Mouse (Mus musculus): ENCODE results near the gene Tent4b. TPM values are rescaled to one million over a fixed set of nuclear protein-coding genes. Genes with fewer than 3 reads are reported as not detected.

Gene Tent4b
- total and polyA plus RNA-seq, 2 experiments from 2014 or later: 3.8 to 12.4 TPM

DNA sequence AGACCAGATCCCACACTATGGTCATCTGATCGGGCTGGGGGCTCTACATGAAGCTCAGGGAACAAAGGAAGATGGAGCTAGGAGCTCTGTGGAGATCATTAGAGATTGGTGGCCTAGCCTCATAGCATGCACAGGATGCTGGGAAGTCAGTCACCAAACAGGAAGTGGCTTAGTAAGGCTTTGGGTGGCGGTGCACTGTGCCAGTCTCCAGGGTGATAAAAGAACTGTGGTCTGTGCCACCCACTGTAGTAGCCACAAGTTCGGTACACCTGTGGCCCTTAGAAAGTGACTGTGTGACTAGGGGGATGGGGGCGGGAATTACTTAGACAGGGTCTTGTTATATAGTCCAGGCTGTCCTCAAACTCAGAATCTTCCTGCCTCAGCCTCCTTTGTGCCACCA, 106.8 kb downstream of the Tent4b start:
- no peak overlapping the region for H3K4me3 ChIP-seq (ENCODE audit: low read depth, low read length)
- no peak for DNase-seq (ENCODE audit: low spot score)
- ATAC-seq (ENCODE audit: insufficient read depth, low read depth): no peak
- no peak overlapping the region for H3K4me2 ChIP-seq (ENCODE audit: low read depth, low read length)
- no peaks in the 10 kb centered on the region for H3K36me3 ChIP-seq (replicated peaks; ENCODE audit: control insufficient read depth, insufficient read depth, low read length)
- no peaks in the 10 kb centered on the region for H3K27me3 ChIP-seq (ENCODE audit: control insufficient read depth, insufficient read depth, low read length)
- no peak overlapping the region for H3K27ac ChIP-seq (ENCODE audit: low read depth)
- no peaks in the 10 kb centered on the region for H3K4me1 ChIP-seq (ENCODE audit: control insufficient read depth, insufficient read depth)
- no peaks in the 10 kb centered on the region for H3K9me3 ChIP-seq (replicated peaks; ENCODE audit: control insufficient read depth, low read length)
- no peak overlapping the region for H3K9ac ChIP-seq (replicated peaks; ENCODE audit: low read depth, low read length)
- TF ChIP-seq CTCF (IDR thresholded peaks at IDR 0.05; ENCODE audit: low read depth) (no peak), EP300 (IDR thresholded peaks at IDR 0.05; ENCODE audit: low read depth) (no peak)
- WGBS: 88% methylated on average over 4 of the region's 4 CpGs

DNA sequence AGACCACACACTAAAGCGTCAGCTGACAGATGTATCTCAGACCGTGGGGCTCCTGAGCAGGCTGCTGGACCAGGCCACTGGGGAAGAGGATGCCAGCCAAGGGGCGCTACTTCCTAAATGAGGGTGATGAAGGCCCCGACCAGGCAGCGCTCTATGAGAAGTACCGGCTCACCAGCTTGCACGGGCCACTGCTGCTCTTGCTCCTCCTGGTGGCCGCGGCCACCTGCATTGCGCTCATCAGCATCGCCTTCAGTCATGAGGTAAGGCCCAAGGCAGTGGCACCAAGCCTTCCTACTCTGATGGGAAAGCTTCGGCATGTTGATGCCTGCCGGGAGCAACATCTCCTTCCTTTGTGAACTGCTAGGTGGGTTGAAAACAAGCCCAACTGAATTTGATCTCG, 107.5 kb downstream of the Tent4b start:
- Histone ChIP-seq H3K27ac (ENCODE audit: low read depth) (no peak overlapping the region), H3K36me3 (replicated peaks; ENCODE audit: control insufficient read depth, insufficient read depth, low read length) (no peaks in the 10 kb centered on the region), H3K27me3 (ENCODE audit: control insufficient read depth, insufficient read depth, low read length) (no peaks in the 10 kb centered on the region), H3K4me3 (ENCODE audit: low read depth, low read length) (no peak overlapping the region), H3K4me2 (ENCODE audit: low read depth, low read length) (no peak overlapping the region), H3K9me3 (replicated peaks; ENCODE audit: control insufficient read depth, low read length) (no peaks in the 10 kb centered on the region), H3K4me1 (ENCODE audit: control insufficient read depth, insufficient read depth) (no peaks in the 10 kb centered on the region), H3K9ac (replicated peaks; ENCODE audit: low read depth, low read length) (no peak overlapping the region)
- no peak for TF ChIP-seq EP300 (IDR thresholded peaks at IDR 0.05; ENCODE audit: low read depth)
- TF ChIP-seq CTCF (IDR thresholded peaks at IDR 0.05; ENCODE audit: low read depth): peak; percentile 63
- DNase-seq (ENCODE audit: low spot score): no peak
- 64% methylated on average over 14 of the region's 14 CpGs for WGBS
- no peak; the same call in 1 of the 2 replicates for ATAC-seq (ENCODE audit: insufficient read depth, low read depth)

DNA sequence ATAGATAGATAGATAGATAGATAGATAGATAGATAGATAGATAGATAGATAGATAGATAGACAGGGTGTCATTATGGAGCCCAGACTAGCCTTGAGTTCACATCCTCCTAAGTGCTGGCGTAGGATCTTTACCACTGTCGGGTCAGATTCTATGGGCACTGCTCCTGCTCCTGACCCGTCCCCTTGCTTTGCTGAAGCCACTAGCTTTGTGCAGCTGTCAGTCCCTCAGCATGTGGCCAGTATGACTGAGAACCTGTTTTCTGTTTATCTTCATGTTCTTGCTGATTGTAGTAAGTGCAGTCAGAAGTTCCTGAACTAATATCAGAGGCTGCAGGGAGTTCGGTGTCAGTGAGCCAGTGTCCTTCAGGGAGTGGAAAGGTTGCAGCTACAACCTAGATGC, 108.7 kb downstream of the Tent4b start:
- H3K9ac ChIP-seq (replicated peaks; ENCODE audit: low read depth, low read length): no peak overlapping the region
- H3K4me1 ChIP-seq (ENCODE audit: control insufficient read depth, insufficient read depth): no peaks in the 10 kb centered on the region
- TF ChIP-seq CTCF (IDR thresholded peaks at IDR 0.05; ENCODE audit: low read depth): no peak
- no peak for ATAC-seq (ENCODE audit: insufficient read depth, low read depth)
- H3K4me2 ChIP-seq (ENCODE audit: low read depth, low read length): no peak overlapping the region
- 62% methylated on average over 4 of the region's 4 CpGs for WGBS
- DNase-seq (ENCODE audit: low spot score): no peak
- H3K36me3 ChIP-seq (replicated peaks; ENCODE audit: control insufficient read depth, insufficient read depth, low read length): no peaks in the 10 kb centered on the region
- H3K27ac ChIP-seq (ENCODE audit: low read depth): no peak overlapping the region
- H3K27me3 ChIP-seq (ENCODE audit: control insufficient read depth, insufficient read depth, low read length): no peaks in the 10 kb centered on the region
- H3K4me3 ChIP-seq (ENCODE audit: low read depth, low read length): no peak overlapping the region
- H3K9me3 ChIP-seq (replicated peaks; ENCODE audit: control insufficient read depth, low read length): no peaks in the 10 kb centered on the region

Other genes starting within 250 kb of the Tent4b start
- 5.0 and 7.9 TPM in 2 replicates for gene Zfp423, start 239.6 kb upstream of the Tent4b start, total RNA-seq (2014; rRNA removed; ENCODE audit: low replicate concordance)
- gene Zfp423, start 239.6 kb upstream of the Tent4b start, polyA plus RNA-seq (2015; fragmentation: Nextera tagmentation; extraction: Ambion mirVana): 1.9 TPM in 2 replicates
- 12.8 and 21.3 TPM in 2 replicates for gene Cnep1r1, start 80.4 kb upstream of the Tent4b start, total RNA-seq (2014; rRNA removed; ENCODE audit: low replicate concordance)
- 32.9 and 35.7 TPM in 2 replicates for gene Cnep1r1, start 80.4 kb upstream of the Tent4b start, polyA plus RNA-seq (2015; fragmentation: Nextera tagmentation; extraction: Ambion mirVana)
- gene Heatr3, start 61.4 kb upstream of the Tent4b start, total RNA-seq (2014; rRNA removed; ENCODE audit: low replicate concordance): 16.0 and 22.6 TPM in 2 replicates
- gene Heatr3, start 61.4 kb upstream of the Tent4b start, polyA plus RNA-seq (2015; fragmentation: Nextera tagmentation; extraction: Ambion mirVana): 17.7 and 20.6 TPM in 2 replicates
- 3.5 and 7.3 TPM in 2 replicates for gene Adcy7, start 73.2 kb downstream of the Tent4b start, total RNA-seq (2014; rRNA removed; ENCODE audit: low replicate concordance)
- gene Adcy7, start 73.2 kb downstream of the Tent4b start, polyA plus RNA-seq (2015; fragmentation: Nextera tagmentation; extraction: Ambion mirVana): 1.2 and 1.9 TPM in 2 replicates
- 23.8 and 27.0 TPM in 2 replicates for gene Brd7, start 163.0 kb downstream of the Tent4b start, total RNA-seq (2014; rRNA removed; ENCODE audit: low replicate concordance)
- gene Brd7, start 163.0 kb downstream of the Tent4b start, polyA plus RNA-seq (2015; fragmentation: Nextera tagmentation; extraction: Ambion mirVana): 70.2 and 75.4 TPM in 2 replicates